Comparison of ENCODE assay signal across 11 mouse cellular contexts in the genomic region with DNA sequence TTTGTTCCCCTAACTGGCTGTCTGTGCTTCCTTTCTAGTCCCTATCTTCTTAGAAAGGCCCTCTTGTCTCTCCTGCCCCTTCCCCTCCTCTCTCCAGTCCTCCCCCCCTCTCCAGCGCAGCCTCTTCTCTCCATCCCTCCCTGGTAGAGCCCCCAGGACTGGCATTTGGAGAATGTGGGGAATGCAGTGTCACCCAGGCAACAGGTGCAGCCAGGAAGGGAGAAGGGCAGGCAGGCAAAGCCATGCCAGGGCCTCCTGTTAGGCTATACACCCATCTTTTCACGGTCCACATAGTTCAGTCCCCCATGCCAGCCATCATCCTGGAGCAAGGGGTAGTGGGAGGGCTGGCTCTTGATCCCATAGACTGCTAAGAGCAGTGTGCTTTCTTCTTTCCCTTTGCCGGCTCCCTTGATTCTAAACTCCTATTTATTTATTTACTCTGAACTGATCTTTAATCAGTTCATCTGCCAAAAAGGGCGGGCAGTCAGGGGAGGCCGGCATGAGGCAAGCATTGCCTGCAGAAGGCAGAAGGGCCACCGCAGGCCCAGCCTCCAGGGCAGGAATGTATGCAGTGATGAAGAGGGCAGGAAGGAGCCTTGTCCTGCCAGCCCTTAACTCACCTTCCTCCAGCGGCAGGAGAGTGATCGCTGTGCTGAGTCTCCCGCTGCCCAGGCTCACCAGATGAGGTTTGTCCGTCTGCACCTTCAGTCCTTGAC. TPM values are rescaled to one million over a fixed set of nuclear protein-coding genes. Genes with fewer than 3 reads are reported as not detected.
DNase-seq lines count a peak whose midpoint lies in the region; ATAC-seq and TF ChIP-seq lines count a peak whose summit lies in the region.
"Had no signal": no experiment of that assay in that cellular context is flagged by ENCODE, and none has a peak within 500 bp of the region (broad histone marks: within the 10 kb centered on the region; RNA-seq: fewer than 3 reads in every experiment).

No protein-coding gene starts in this region.

- peak overlapping the region; percentile 55; the same call in 1 of the 2 replicates for H3K9ac ChIP-seq in heart, embryonic 13.5 days
- no peak overlapping the region for H3K9ac ChIP-seq in hindbrain, embryonic 13.5 days
- H3K9ac ChIP-seq in liver, postnatal 0 days (replicated peaks), result no peak overlapping the region

- H3K27me3 ChIP-seq in heart, embryonic 13.5 days (replicated peaks), result no peaks in the 10 kb centered on the region
- no peaks in the 10 kb centered on the region for H3K27me3 ChIP-seq in embryonic facial prominence, embryonic 10.5 days (replicated peaks; ENCODE audit: low read depth, poor library complexity, severe bottlenecking)
- H3K27me3 ChIP-seq in hindbrain, embryonic 13.5 days, result no peaks in the 10 kb centered on the region
- no peaks in the 10 kb centered on the region for H3K27me3 ChIP-seq in limb, embryonic 10.5 days (ENCODE audit: low read depth, poor library complexity, severe bottlenecking)
- H3K27me3 ChIP-seq in liver, postnatal 0 days (ENCODE audit: insufficient read depth, low read length), result no peaks in the 10 kb centered on the region
- no peaks in the 10 kb centered on the region for H3K27me3 ChIP-seq in thymus, adult 2 months (ENCODE audit: control insufficient read depth, insufficient read depth, low read length)

- H3K4me2 ChIP-seq in heart, embryonic 13.5 days, result peak overlapping the region; percentile 11; the same call in 1 of the 2 replicates
- no peak overlapping the region for H3K4me2 ChIP-seq in hindbrain, embryonic 13.5 days
- no peak overlapping the region for H3K4me2 ChIP-seq in liver, postnatal 0 days (ENCODE audit: low read depth, low read length)

- H3K27ac ChIP-seq in heart, embryonic 13.5 days (replicated peaks), result 0 out of 2 replicates have a peak overlapping the region, but pooled peaks have one; percentile 1
- H3K27ac ChIP-seq in embryonic facial prominence, embryonic 10.5 days (replicated peaks), result peak overlapping the region; percentile 76
- H3K27ac ChIP-seq in hindbrain, embryonic 13.5 days, result peak overlapping the region; percentile 50
- H3K27ac ChIP-seq in limb, embryonic 10.5 days, result peak overlapping the region; percentile 58
- no peak overlapping the region for H3K27ac ChIP-seq in liver, postnatal 0 days (ENCODE audit: low read depth)
- no peak overlapping the region for H3K27ac ChIP-seq in thymus, adult 2 months (ENCODE audit: control insufficient read depth, insufficient read depth, low read length)

- H3K4me3 ChIP-seq in heart, embryonic 13.5 days, result no peak overlapping the region
- peak overlapping the region; percentile 24; the same call in 1 of the 2 replicates for H3K4me3 ChIP-seq in embryonic facial prominence, embryonic 10.5 days
- no peak overlapping the region for H3K4me3 ChIP-seq in hindbrain, embryonic 13.5 days
- H3K4me3 ChIP-seq in limb, embryonic 10.5 days, result no peak overlapping the region
- H3K4me3 ChIP-seq in liver, postnatal 0 days (ENCODE audit: low read depth, low read length), result no peak overlapping the region
- H3K4me3 ChIP-seq in thymus, adult 2 months (ENCODE audit: control insufficient read depth, insufficient read depth, low read length), result no peak overlapping the region

- no peak for TF ChIP-seq CTCF in liver, postnatal 0 days (IDR thresholded peaks at IDR 0.05; ENCODE audit: low read depth)
- no peak for TF ChIP-seq CTCF in thymus, adult 2 months (IDR thresholded peaks at IDR 0.05; ENCODE audit: borderline replicate concordance, control insufficient read depth, extremely low read depth, insufficient read depth, low read length, poor library complexity)

- ATAC-seq in heart, embryonic 13.5 days (ENCODE audit: extremely low read depth, insufficient number of reproducible peaks, low FRiP score, low TSS enrichment), result no peak
- ATAC-seq in hindbrain, embryonic 13.5 days (ENCODE audit: low FRiP score), result no peak
- ATAC-seq in liver, postnatal 0 days, result no peak

- H3K9me3 ChIP-seq in heart, embryonic 13.5 days, result no peaks in the 10 kb centered on the region
- no peaks in the 10 kb centered on the region for H3K9me3 ChIP-seq in embryonic facial prominence, embryonic 10.5 days
- H3K9me3 ChIP-seq in hindbrain, embryonic 13.5 days, result no peaks in the 10 kb centered on the region
- H3K9me3 ChIP-seq in limb, embryonic 10.5 days (replicated peaks), result no peaks in the 10 kb centered on the region
- H3K9me3 ChIP-seq in liver, postnatal 0 days (ENCODE audit: low read length), result no peaks in the 10 kb centered on the region

- TF ChIP-seq POLR2A in thymus, adult 2 months (IDR thresholded peaks at IDR 0.05; ENCODE audit: control insufficient read depth, extremely low read depth, insufficient read depth, low read length, poor library complexity), result no peak

- intact Hi-C loops in heart, postnatal 25 days (cut with DNase I), result no loop called here

- H3K4me1 ChIP-seq in heart, embryonic 13.5 days, result peaks cover 59% of the 10 kb centered on the region
- H3K4me1 ChIP-seq in embryonic facial prominence, embryonic 10.5 days, result peaks cover 74% of the 10 kb centered on the region
- peaks cover 58% of the 10 kb centered on the region for H3K4me1 ChIP-seq in hindbrain, embryonic 13.5 days (replicated peaks)
- H3K4me1 ChIP-seq in limb, embryonic 10.5 days, result peaks cover 45% of the 10 kb centered on the region
- peaks cover under 1% of the 10 kb centered on the region; the same call in 1 of the 2 replicates for H3K4me1 ChIP-seq in liver, postnatal 0 days (ENCODE audit: insufficient read depth)
- peaks cover 14% of the 10 kb centered on the region for H3K4me1 ChIP-seq in thymus, adult 2 months (replicated peaks; ENCODE audit: control insufficient read depth, insufficient read depth, low read length)

- no peak for TF ChIP-seq EP300 in liver, postnatal 0 days (IDR thresholded peaks at IDR 0.05; ENCODE audit: low read depth)

- 35% methylated on average over 10 of the region's 10 CpGs for WGBS in heart, embryonic 13.5 days
- WGBS in embryonic facial prominence, embryonic 10.5 days, result 32% methylated on average over 10 of the region's 10 CpGs
- 49% methylated on average over 10 of the region's 10 CpGs for WGBS in hindbrain, embryonic 13.5 days
- WGBS in limb, embryonic 10.5 days, result 58% methylated on average over 10 of the region's 10 CpGs
- 58% methylated on average over 10 of the region's 10 CpGs for WGBS in liver, postnatal 0 days (ENCODE audit: insufficient replicate concordance)
- 92% methylated on average over 10 of the region's 10 CpGs for WGBS in thymus, adult 2 months

- no peak for DNase-seq in heart, postnatal 25 days (ENCODE audit: low spot score)
- peak; percentile 50 for DNase-seq in embryonic facial prominence, embryonic 10.5 days (ENCODE audit: low spot score)
- DNase-seq in limb, embryonic 10.5 days (ENCODE audit: low spot score), result no peak
- no peak for DNase-seq in right cerebral cortex, postnatal 10 days (ENCODE audit: low spot score in 2 of 2)
- no peak for DNase-seq in liver, postnatal 0 days
- no peak for DNase-seq in thymus, adult 2 months
- DNase-seq: adrenal gland, adult 2 months had no signal

- peaks cover 10% of the 10 kb centered on the region; the same call in 1 of the 2 replicates for H3K36me3 ChIP-seq in heart, embryonic 13.5 days
- H3K36me3 ChIP-seq in embryonic facial prominence, embryonic 10.5 days (replicated peaks), result peaks cover 28% of the 10 kb centered on the region; the same call in 1 of the 2 replicates
- no peaks in the 10 kb centered on the region for H3K36me3 ChIP-seq in hindbrain, embryonic 13.5 days
- H3K36me3 ChIP-seq in limb, embryonic 10.5 days, result peaks cover 31% of the 10 kb centered on the region
- H3K36me3 ChIP-seq in liver, postnatal 0 days (replicated peaks; ENCODE audit: insufficient read depth, low read length), result no peaks in the 10 kb centered on the region
- H3K36me3 ChIP-seq in thymus, adult 2 months (ENCODE audit: control insufficient read depth, insufficient read depth, low read length), result no peaks in the 10 kb centered on the region

RNA-seq across cellular contexts. Expression of a gene that starts 8.4 kb away (rescaled TPM):
- 20.2 and 24.4 TPM in 2 replicates for polyA plus RNA-seq in heart, embryonic 13.5 days (2015; fragmentation: Nextera tagmentation; extraction: Ambion mirVana)
- 100 to 1,000 TPM; 115 to 121 TPM for total RNA-seq in heart, postnatal 25 days (2021)
- 48.4 and 51.1 TPM in 2 replicates for polyA plus RNA-seq in embryonic facial prominence, embryonic 10.5 days (2016; fragmentation: Nextera tagmentation; extraction: Ambion mirVana)
- polyA plus RNA-seq in hindbrain, embryonic 13.5 days (2015; fragmentation: Nextera tagmentation; extraction: Ambion mirVana), result 44.5 and 48.8 TPM in 2 replicates
- polyA plus RNA-seq in limb, embryonic 10.5 days (2016; fragmentation: Nextera tagmentation; extraction: Ambion mirVana), result 37.9 and 55.9 TPM in 2 replicates
- polyA plus RNA-seq in liver, postnatal 0 days (2015; fragmentation: Nextera tagmentation; extraction: Ambion mirVana), result 1.5 and 2.2 TPM in 2 replicates
- polyA plus RNA-seq in thymus, adult 2 months (2012; rRNA removed), result 16.5 and 27.3 TPM in 2 replicates

RNA-seq across cellular contexts. Expression of a gene that starts 41.1 kb away (rescaled TPM):
- polyA plus RNA-seq in heart, embryonic 13.5 days (2015; fragmentation: Nextera tagmentation; extraction: Ambion mirVana), result 114 and 119 TPM in 2 replicates
- total RNA-seq in heart, postnatal 25 days (2021), result 10 to 100 TPM; 85.4 to 85.5 TPM
- polyA plus RNA-seq in embryonic facial prominence, embryonic 10.5 days (2016; fragmentation: Nextera tagmentation; extraction: Ambion mirVana), result 169 and 171 TPM in 2 replicates
- 142 and 143 TPM in 2 replicates for polyA plus RNA-seq in hindbrain, embryonic 13.5 days (2015; fragmentation: Nextera tagmentation; extraction: Ambion mirVana)
- polyA plus RNA-seq in limb, embryonic 10.5 days (2016; fragmentation: Nextera tagmentation; extraction: Ambion mirVana), result 172 and 193 TPM in 2 replicates
- polyA plus RNA-seq in liver, postnatal 0 days (2015; fragmentation: Nextera tagmentation; extraction: Ambion mirVana), result 53.5 and 58.4 TPM in 2 replicates
- polyA plus RNA-seq in thymus, adult 2 months (2012; rRNA removed), result 42.0 and 43.1 TPM in 2 replicates

RNA-seq across cellular contexts. Expression of a gene that starts 41.1 kb away (rescaled TPM):
- 65.7 and 68.6 TPM in 2 replicates for polyA plus RNA-seq in heart, embryonic 13.5 days (2015; fragmentation: Nextera tagmentation; extraction: Ambion mirVana)
- 10 to 100 TPM; 32.0 to 39.5 TPM for total RNA-seq in heart, postnatal 25 days (2021)
- 133 and 139 TPM in 2 replicates for polyA plus RNA-seq in embryonic facial prominence, embryonic 10.5 days (2016; fragmentation: Nextera tagmentation; extraction: Ambion mirVana)
- 158 and 163 TPM in 2 replicates for polyA plus RNA-seq in hindbrain, embryonic 13.5 days (2015; fragmentation: Nextera tagmentation; extraction: Ambion mirVana)
- polyA plus RNA-seq in limb, embryonic 10.5 days (2016; fragmentation: Nextera tagmentation; extraction: Ambion mirVana), result 115 and 146 TPM in 2 replicates
- polyA plus RNA-seq in liver, postnatal 0 days (2015; fragmentation: Nextera tagmentation; extraction: Ambion mirVana), result 23.6 and 24.5 TPM in 2 replicates
- polyA plus RNA-seq in thymus, adult 2 months (2012; rRNA removed), result 35.1 and 42.2 TPM in 2 replicates

RNA-seq across cellular contexts. Expression of a gene that starts 53.6 kb away (rescaled TPM):
- polyA plus RNA-seq in heart, embryonic 13.5 days (2015; fragmentation: Nextera tagmentation; extraction: Ambion mirVana), result not detected in 2 replicates
- total RNA-seq in heart, postnatal 25 days (2021), result not detected
- not detected in 2 replicates for polyA plus RNA-seq in embryonic facial prominence, embryonic 10.5 days (2016; fragmentation: Nextera tagmentation; extraction: Ambion mirVana)
- polyA plus RNA-seq in hindbrain, embryonic 13.5 days (2015; fragmentation: Nextera tagmentation; extraction: Ambion mirVana), result not detected in 2 replicates
- not detected in 2 replicates for polyA plus RNA-seq in limb, embryonic 10.5 days (2016; fragmentation: Nextera tagmentation; extraction: Ambion mirVana)
- polyA plus RNA-seq in liver, postnatal 0 days (2015; fragmentation: Nextera tagmentation; extraction: Ambion mirVana), result 0.94 and 1.4 TPM in 2 replicates
- polyA plus RNA-seq in thymus, adult 2 months (2012; rRNA removed), result 0.15 and 0.29 TPM in 2 replicates
- total RNA-seq: adrenal gland, adult 2 months had no signal
- polyA plus RNA-seq: adrenal gland, adult 2 months; liver, embryonic 16.5 days; stomach, embryonic 16.5 days had no signal

Comparison
In these comparisons a context has a peak if more than half of its experiments do, and no peak if none do; other contexts are left out.
1. H3K27ac ChIP-seq: peak in heart, embryonic 13.5 days (single experiment), embryonic facial prominence, embryonic 10.5 days (single experiment), hindbrain, embryonic 13.5 days (single experiment) and limb, embryonic 10.5 days (single experiment); none in liver, postnatal 0 days (single experiment) and thymus, adult 2 months (single experiment).